Mouse (Mus musculus) E14TG2a.4 (cell line): Measurements from ENCODE around the gene Zfr.
"Not testable (repeated sequence)": the region's sequence is repeated elsewhere in the genome, so short reads cannot be mapped to it uniquely, and the experiment has no call there.

Experiments used
- CTCF ChIP-seq: conservative IDR thresholded peaks from 2 replicates; pipeline ENCODE4 v1.5.1; 2014; ENCODE audit warnings: low read length
- NANOG ChIP-seq: IDR thresholded peaks from 2 replicates; pipeline ENCODE4 v1.6.1; 2014; ENCODE audit warnings: borderline replicate concordance, low read length, mixed read lengths
- POU5F1 ChIP-seq: IDR thresholded peaks from 2 replicates; pipeline ENCODE4 v1.6.1; 2014; ENCODE audit warnings: low read length, borderline replicate concordance

DNA sequence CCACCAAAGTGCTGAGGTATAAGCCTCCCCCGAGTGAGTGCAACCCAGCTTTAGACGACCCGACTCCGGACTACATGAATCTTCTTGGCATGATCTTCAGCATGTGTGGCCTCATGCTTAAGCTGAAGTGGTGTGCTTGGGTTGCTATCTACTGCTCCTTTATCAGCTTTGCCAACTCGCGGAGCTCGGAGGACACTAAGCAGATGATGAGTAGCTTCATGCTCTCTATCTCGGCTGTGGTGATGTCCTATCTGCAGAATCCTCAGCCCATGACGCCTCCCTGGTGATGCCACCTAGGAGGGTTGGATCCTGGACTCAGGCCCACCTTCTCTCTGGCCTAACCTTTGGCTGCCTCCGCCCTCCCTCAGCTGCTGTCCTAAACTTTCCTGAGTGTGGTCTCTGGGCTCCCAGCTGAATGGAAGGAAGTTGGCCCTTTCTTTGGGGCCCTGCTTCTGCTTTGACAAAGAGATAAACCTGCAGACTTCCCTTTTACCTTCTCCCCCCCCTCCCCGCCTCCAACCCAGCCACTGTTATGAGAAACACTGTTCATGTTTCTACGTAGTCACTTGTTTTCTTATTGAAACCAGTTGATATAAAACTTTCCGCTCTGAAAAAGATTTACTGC, 63.7 kb downstream of the Zfr start:
- TF ChIP-seq CTCF, NANOG, POU5F1: not testable (repeated sequence)
